Mouse (Mus musculus) midbrain, embryonic 14.5 days (tissue): ENCODE data around the gene Poglut1. TPM values are rescaled to one million over a fixed set of nuclear protein-coding genes. Genes with fewer than 3 reads are reported as not detected.

Experiments
- ATAC-seq: fragments of 200-750 bp; cut with Nextera tagmentation; 2 replicates; pipeline ENCODE4 v1.8.0; 2017; ENCODE audit warnings: moderate number of reproducible peaks, moderate library complexity; ENCODE audit not compliant: low FRiP score, low TSS enrichment
- DNase-seq: peaks from one replicate; pipeline ENCODE4 v3.0.0-alpha.2; 2015
- H3K27ac ChIP-seq: fragments of 300-500 bp; sonication (generic); replicated peaks from 2 replicates; pipeline ENCODE4 v1.5.1; 2014; ENCODE audit warnings: mild to moderate bottlenecking, low read depth, low read length, moderate library complexity
- H3K27me3 ChIP-seq: fragments of 300-500 bp; sonication (generic); 2 replicates; pipeline ENCODE4 v1.6.1; 2014; ENCODE audit warnings: low read length, control low read depth, mixed read lengths; ENCODE audit not compliant: control insufficient read depth, insufficient read depth
- H3K36me3 ChIP-seq: fragments of 300-500 bp; sonication (generic); 2 replicates; pipeline ENCODE4 v1.6.1; 2014; ENCODE audit warnings: low read length, control low read depth; ENCODE audit not compliant: control insufficient read depth, insufficient read depth
- H3K4me1 ChIP-seq: fragments of 300-500 bp; sonication (generic); 2 replicates; pipeline ENCODE4 v1.6.1; 2014; ENCODE audit warnings: mild to moderate bottlenecking, antibody characterized with exemption, low read length, control low read depth; ENCODE audit not compliant: control insufficient read depth, insufficient read depth
- H3K4me2 ChIP-seq: fragments of 300-500 bp; sonication (generic); 2 replicates; pipeline ENCODE4 v1.6.1; 2014; ENCODE audit warnings: mild to moderate bottlenecking, low read length, moderate library complexity
- H3K4me3 ChIP-seq: fragments of 300-500 bp; sonication (generic); replicated peaks from 2 replicates; pipeline ENCODE4 v1.5.1; 2014; ENCODE audit warnings: low read depth, low read length
- H3K9ac ChIP-seq: fragments of 300-500 bp; sonication (generic); replicated peaks from 2 replicates; pipeline ENCODE4 v1.6.1; 2014; ENCODE audit warnings: mild to moderate bottlenecking, low read length, moderate library complexity
- H3K9me3 ChIP-seq: fragments of 300-500 bp; sonication (generic); 2 replicates; pipeline ENCODE4 v1.6.1; 2016; ENCODE audit warnings: low read length, control low read depth, mixed read lengths; ENCODE audit not compliant: control insufficient read depth
- WGBS: fragments of 180-500 bp; shearing (Covaris S2); extraction: QIAGEN DNeasy Blood & Tissue Kit; methylation state at CpG from one replicate; pipeline ENCODE4 v1.1.7; 2014; 5-methylcytosine and 5-hydroxymethylcytosine counted together
- polyA plus RNA-seq: library from polyadenylated mRNA; unstranded; fragments of >200 nt; fragmentation: Nextera tagmentation; extraction: Ambion mirVana; gene quantifications from 2 replicates; pipeline ENCODE4 v1.2.1, GENCODE M21; 2014

The Poglut1 gene
- 49.0 and 62.8 TPM in 2 replicates for polyA plus RNA-seq

DNA sequence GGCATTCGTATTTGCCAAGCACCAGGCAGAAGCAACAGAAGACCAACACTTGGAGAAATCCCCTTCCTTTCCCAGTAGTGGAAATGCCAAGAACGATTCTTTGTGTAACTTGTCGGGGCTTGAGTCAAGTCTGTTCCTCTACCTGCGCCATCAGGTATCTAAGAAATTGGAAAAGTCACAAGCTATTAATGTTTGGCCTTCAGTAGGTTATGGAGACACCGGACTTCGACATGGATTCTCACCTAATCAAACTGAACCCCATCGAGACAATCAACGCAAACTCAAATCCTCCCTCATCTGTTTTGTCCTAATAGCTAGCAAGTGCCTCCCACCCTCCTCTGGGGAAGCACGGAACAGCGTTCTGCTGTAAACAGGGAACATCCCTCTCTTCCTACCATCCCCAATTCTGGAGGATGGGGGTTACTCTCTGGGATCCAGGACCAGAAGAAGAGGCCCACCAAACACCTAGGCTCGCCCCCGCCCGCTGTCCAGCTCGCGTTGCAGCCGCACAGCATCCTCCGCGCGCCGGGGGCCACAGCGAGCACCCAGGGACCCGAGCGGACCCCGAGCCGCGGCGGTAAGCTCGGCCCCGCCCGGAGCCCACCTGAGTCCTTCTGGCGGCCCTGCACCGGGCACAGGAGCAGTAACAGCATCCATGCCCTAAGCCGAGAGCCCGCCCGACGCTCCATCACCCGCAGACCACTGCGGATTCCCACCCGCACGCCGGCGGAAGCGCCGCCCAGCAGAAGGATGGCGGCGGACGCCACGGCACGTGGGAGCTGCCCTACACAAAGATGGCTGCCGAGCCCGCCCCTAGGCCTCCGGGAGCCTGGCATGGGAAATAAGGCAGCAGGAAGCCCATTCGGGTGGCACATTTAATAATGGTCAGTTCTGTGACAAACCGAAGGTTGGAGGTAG, at the start of gene Poglut1:
Poglut1 (minus strand) TSS at position 780 of the 918 bp plus-strand sequence.
- WGBS = 2% methylated on average over 54 of the region's 54 CpGs
- DNase-seq = peak; percentile 93
- H3K36me3 ChIP-seq = peaks cover 16% of the 10 kb centered on the region

DNA sequence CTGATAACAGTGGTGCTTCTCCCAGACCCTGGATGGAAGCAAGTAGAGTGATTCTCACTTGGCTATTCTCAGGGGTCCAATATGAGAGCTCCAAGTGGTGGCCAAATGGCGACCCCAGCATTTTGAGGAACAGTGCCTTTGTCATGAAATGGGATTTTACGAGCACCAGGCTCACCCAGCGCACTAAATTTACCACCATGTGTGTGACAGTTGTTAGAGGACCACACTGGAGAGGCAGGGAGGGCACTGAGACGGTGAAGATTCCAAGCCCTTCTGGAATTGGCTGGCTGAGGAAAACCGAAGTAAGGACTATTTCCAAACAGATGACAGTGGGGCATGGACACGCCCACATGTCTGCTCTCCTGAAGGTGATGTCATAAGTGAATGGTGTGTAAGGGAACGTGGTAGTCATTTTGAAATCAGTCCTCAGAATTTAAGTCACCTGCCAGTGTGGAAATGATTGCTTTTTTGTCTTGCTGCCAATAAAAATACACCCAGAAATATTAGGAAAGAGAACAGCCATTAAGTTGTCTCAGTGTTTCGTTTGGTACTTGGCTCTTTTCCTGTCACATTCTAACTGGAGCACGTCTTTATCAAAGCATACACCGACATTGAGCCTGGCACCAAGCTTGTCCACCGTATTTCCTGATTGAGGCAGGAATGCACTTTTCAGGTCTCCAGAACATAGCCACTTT, 49.1 kb upstream of the Poglut1 start:
- Histone ChIP-seq H3K4me2 (no peak overlapping the region), H3K4me3 (no peak overlapping the region), H3K27ac (no peak overlapping the region), H3K4me1 (no peaks in the 10 kb centered on the region), H3K9me3 (no peaks in the 10 kb centered on the region), H3K9ac (no peak overlapping the region), H3K36me3 (no peaks in the 10 kb centered on the region), H3K27me3 (no peaks in the 10 kb centered on the region)
- no peak for ATAC-seq
- no peak for DNase-seq
- WGBS = 80% methylated on average over 11 of the region's 11 CpGs

More for the DNA sequence above, at the start of gene Poglut1:
- Histone ChIP-seq H3K4me2 (peak within 1 kb of the TSS; percentile 84), H3K4me3 (peak within 1 kb of the TSS; percentile 89), H3K4me1 (peaks cover 15% of the 10 kb centered on the region), H3K27me3 (no peaks in the 10 kb centered on the region), H3K9ac (peak within 1 kb of the TSS; percentile 92), H3K27ac (peak within 1 kb of the TSS; percentile 87), H3K9me3 (no peaks in the 10 kb centered on the region)
- ATAC-seq = peak; percentile 96

DNA sequence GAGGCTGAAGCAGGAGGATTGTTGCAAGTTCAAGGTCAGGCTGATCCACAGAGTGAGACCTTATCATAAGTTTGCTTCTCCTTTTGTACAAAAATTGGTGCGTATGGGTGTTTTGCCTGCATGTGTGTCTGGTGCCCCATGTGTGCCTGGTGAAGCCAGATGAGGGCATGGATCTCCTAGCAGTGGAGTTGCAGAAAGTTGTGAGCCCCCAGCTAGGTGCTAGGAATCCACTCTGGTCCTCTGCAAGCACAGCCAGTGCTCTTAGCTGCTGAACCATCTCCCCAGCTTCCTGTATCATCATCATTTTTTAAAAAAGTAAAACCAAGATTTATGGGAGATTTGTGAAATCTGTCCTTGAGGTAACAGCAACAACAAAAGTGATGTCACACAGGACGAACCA, 46.6 kb upstream of the Poglut1 start:
- H3K27ac ChIP-seq = no peak overlapping the region
- 92% methylated on average over 2 of the region's 2 CpGs for WGBS
- no peak for DNase-seq
- H3K4me3 ChIP-seq = no peak overlapping the region
- no peaks in the 10 kb centered on the region for H3K4me1 ChIP-seq
- H3K9ac ChIP-seq = no peak overlapping the region
- peaks cover 8% of the 10 kb centered on the region for H3K36me3 ChIP-seq
- H3K27me3 ChIP-seq = no peaks in the 10 kb centered on the region
- H3K9me3 ChIP-seq = no peaks in the 10 kb centered on the region
- no peak for ATAC-seq
- H3K4me2 ChIP-seq = no peak overlapping the region

DNA sequence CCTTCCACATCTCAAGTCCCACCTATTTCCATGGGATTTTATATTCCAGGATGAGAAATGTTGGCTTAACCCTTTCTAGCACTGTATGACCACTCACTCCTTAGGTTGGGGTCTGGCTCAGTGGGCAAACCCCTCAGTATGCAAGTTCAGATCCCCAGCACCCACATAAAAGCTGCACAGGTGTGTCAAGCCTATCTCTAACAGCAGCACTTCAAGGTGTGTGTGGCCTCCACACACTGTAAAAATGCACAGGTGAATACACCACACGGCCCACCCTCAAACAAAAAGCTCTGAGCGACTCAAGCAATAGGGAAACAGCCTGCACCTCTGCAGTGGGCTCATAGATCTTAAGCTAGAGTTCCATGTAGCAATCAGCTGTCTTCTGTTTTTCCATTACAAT, 46.0 kb upstream of the Poglut1 start:
- Histone ChIP-seq H3K4me2 (no peak overlapping the region), H3K4me3 (no peak overlapping the region), H3K27ac (no peak overlapping the region), H3K9ac (no peak overlapping the region), H3K9me3 (no peaks in the 10 kb centered on the region), H3K36me3 (peaks cover 14% of the 10 kb centered on the region), H3K27me3 (no peaks in the 10 kb centered on the region), H3K4me1 (no peaks in the 10 kb centered on the region)
- WGBS = 89% methylated on average over 2 of the region's 2 CpGs
- ATAC-seq (no peak), DNase-seq (no peak)

DNA sequence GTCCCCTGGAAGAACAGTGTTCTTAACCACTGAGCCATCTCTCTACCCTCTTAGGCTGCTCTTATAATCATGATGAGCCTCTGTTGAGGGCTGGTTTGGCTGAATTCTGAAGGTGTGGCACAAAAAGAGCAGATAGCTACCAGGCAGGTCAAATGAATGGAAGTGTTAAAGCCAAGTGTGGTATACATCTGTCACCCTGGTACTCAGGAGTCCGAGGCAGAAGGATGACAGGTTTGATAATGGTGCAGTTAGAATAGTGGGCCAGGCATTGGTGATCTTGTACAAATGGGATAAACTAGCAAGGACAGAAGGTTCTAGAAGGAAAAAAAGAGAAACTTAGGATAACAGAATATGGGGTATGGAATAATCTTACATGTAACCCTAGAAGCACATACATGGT, 44.4 kb upstream of the Poglut1 start:
- no peak for ATAC-seq
- Histone ChIP-seq H3K27me3 (no peaks in the 10 kb centered on the region), H3K4me1 (no peaks in the 10 kb centered on the region), H3K9me3 (no peaks in the 10 kb centered on the region), H3K4me3 (no peak overlapping the region), H3K9ac (no peak overlapping the region), H3K4me2 (no peak overlapping the region), H3K27ac (no peak overlapping the region), H3K36me3 (peaks cover 25% of the 10 kb centered on the region)
- WGBS = 97% methylated on average over 1 of the region's 1 CpGs
- no peak for DNase-seq

DNA sequence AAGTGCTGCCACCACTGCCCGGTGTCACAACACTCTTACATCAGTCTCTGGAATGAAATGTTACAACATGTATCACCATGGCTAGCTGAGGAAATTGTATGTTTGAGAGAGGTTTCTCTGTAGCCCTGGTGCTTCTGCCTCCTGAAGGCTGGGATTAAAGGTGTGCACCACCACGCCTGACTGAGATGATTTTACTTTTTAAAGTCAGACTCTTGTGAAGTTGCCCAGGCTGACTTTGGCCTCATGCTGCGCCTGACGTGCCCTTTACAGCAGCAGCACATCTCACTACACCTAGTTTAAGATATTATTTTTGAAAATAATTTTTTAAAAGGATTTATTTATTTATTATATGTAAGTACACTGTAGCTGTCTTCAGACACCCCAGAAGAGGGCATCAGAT, 42.9 kb upstream of the Poglut1 start:
- DNase-seq (no peak), ATAC-seq (no peak)
- Histone ChIP-seq H3K27me3 (no peaks in the 10 kb centered on the region), H3K4me2 (no peak overlapping the region), H3K4me3 (no peak overlapping the region), H3K4me1 (no peaks in the 10 kb centered on the region), H3K9ac (no peak overlapping the region), H3K36me3 (peaks cover 38% of the 10 kb centered on the region), H3K27ac (no peak overlapping the region), H3K9me3 (no peaks in the 10 kb centered on the region)
- 97% methylated on average over 4 of the region's 4 CpGs for WGBS

DNA sequence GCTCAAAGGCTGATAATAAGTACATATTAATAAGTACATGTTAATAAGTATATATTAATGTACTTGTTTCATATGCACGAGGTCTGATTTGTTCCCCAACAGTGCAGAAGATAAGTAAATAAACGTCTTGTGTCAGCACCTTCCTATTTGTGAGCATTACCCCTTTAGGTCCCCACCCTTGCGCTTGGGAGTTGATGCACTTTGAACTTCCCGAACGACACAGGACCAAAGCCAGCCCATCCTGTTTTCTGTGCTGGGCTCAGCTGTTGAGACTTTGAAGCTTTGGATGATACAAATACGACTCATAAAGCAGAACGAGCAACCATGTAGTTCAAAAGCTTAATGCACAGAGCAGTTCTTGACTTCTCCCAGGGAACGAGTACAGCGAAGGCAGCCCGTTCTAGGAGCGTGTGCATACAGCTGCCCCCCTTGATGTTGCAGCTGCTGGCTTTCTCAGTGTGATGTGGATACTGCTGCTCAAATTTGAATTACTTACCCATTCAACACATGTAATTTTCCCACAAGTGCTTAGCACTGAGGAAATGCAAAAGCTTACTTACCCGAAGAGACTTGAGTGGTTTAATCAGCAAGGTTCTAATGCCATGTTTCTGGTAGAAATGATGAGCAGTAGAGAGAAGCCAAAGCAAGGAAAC, 42.1 kb upstream of the Poglut1 start:
- DNase-seq (no peak), ATAC-seq (no peak)
- Histone ChIP-seq H3K9me3 (no peaks in the 10 kb centered on the region), H3K9ac (no peak overlapping the region), H3K27me3 (no peaks in the 10 kb centered on the region), H3K36me3 (peaks cover 44% of the 10 kb centered on the region), H3K4me2 (no peak overlapping the region), H3K4me3 (no peak overlapping the region), H3K4me1 (no peaks in the 10 kb centered on the region), H3K27ac (no peak overlapping the region)
- WGBS = 92% methylated on average over 12 of the region's 12 CpGs

DNA sequence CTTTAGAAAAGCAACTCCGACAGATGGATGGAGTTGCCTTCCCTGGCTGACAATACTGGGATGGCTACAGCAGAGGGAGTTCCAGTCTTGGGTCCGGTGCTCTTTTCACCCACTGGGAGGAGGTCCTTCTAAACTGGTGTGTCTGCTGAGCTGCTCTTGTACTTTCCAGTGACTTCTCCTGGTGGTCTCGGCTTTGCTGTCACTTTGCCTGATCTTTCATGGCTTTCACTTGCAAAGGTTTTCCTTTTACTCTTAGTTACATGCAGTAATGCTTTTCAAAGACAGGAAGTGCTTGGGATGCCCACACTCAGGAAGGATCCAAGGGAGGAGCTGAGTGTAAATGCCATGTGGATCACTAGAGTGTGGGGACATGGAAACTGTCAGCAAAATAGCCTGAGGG, 41.4 kb upstream of the Poglut1 start:
- no peak for ATAC-seq
- no peak overlapping the region for H3K9ac ChIP-seq
- WGBS = 89% methylated on average over 3 of the region's 3 CpGs
- H3K4me1 ChIP-seq = no peaks in the 10 kb centered on the region
- no peaks in the 10 kb centered on the region for H3K9me3 ChIP-seq
- no peaks in the 10 kb centered on the region for H3K27me3 ChIP-seq
- DNase-seq = no peak
- H3K36me3 ChIP-seq = peaks cover 51% of the 10 kb centered on the region
- no peak overlapping the region for H3K27ac ChIP-seq
- no peak overlapping the region for H3K4me2 ChIP-seq
- no peak overlapping the region for H3K4me3 ChIP-seq
